Mouse (Mus musculus) large intestine, adult 2 months (tissue): Measurements from ENCODE around the gene Itgb5. TPM values are rescaled to one million over a fixed set of nuclear protein-coding genes. Genes with fewer than 3 reads are reported as not detected.

Source experiments
- DNase-seq: peaks from one replicate; pipeline ENCODE4 v3.0.0-alpha.2; 2012; ENCODE audit warnings: low read depth, low spot score
- WGBS: fragments of 180-500 bp; shearing (Covaris S2); methylation state at CpG from one replicate; pipeline ENCODE4 v1.1.7; 2018; 5-methylcytosine and 5-hydroxymethylcytosine counted together
- polyA plus RNA-seq: library from polyadenylated mRNA; depleted of rRNA; stranded (reverse); fragments of >200 nt; gene quantifications from 2 replicates; pipeline ENCODE4 v1.2.3, GENCODE M21; 2012

Itgb5 gene
- polyA plus RNA-seq, 1 experiment = 53.4 TPM

- WGBS = 78% methylated on average over 4 of the region's 4 CpGs
- DNase-seq = no peak
Measured at GRCm38 (mm10) chr16:33953008-33953407, 123.5 kb downstream of the Itgb5 start.

GRCm38 (mm10) chr16:33954793-33955192 lies 125.3 kb downstream of the Itgb5 start:
- no peak for DNase-seq
- 80% methylated on average over 1 of the region's 1 CpGs for WGBS

- DNase-seq = no peak
- WGBS = 31% methylated on average over 6 of the region's 6 CpGs
Measured at GRCm38 (mm10) chr16:33963509-33963908, 134.0 kb downstream of the Itgb5 start.

- 2% methylated on average over 15 of the region's 15 CpGs for WGBS
- DNase-seq = no peak
Measured at GRCm38 (mm10) chr16:33965878-33966537, 136.5 kb downstream of the Itgb5 start.

- no peak for DNase-seq
- WGBS = under 1% methylated on average over 44 of the region's 44 CpGs
Measured at GRCm38 (mm10) chr16:33966538-33967282, 137.2 kb downstream of the Itgb5 start, which contains the start of gene Umps. TSS of gene Umps (minus strand) at chr16:33967038.

GRCm38 (mm10) chr16:33967283-33967640 lies 137.8 kb downstream of the Itgb5 start:
- no peak for DNase-seq
- WGBS = 13% methylated on average over 2 of the region's 2 CpGs

- no peak for DNase-seq
- WGBS = 60% methylated on average over 2 of the region's 2 CpGs
Measured at GRCm38 (mm10) chr16:33979855-33980254, 150.4 kb downstream of the Itgb5 start.

- 94% methylated on average over 6 of the region's 6 CpGs for WGBS
- DNase-seq = no peak
Measured at GRCm38 (mm10) chr16:33983712-33984111, 154.2 kb downstream of the Itgb5 start.

GRCm38 (mm10) chr16:33985372-33985771 lies 155.9 kb downstream of the Itgb5 start:
- no peak for DNase-seq
- 84% methylated on average over 6 of the region's 6 CpGs for WGBS

GRCm38 (mm10) chr16:33986993-33987392 lies 157.5 kb downstream of the Itgb5 start:
- 98% methylated on average over 7 of the region's 7 CpGs for WGBS
- DNase-seq = no peak

- no peak for DNase-seq
- 44% methylated on average over 17 of the region's 17 CpGs for WGBS
Measured at GRCm38 (mm10) chr16:33988358-33989012, 159.0 kb downstream of the Itgb5 start.

GRCm38 (mm10) chr16:33989106-33989505 lies 159.6 kb downstream of the Itgb5 start:
- WGBS = 18% methylated on average over 1 of the region's 1 CpGs
- no peak for DNase-seq

- WGBS = 23% methylated on average over 4 of the region's 4 CpGs
- no peak for DNase-seq
Measured at GRCm38 (mm10) chr16:33990712-33991111, 161.2 kb downstream of the Itgb5 start.

- no peak for DNase-seq
- WGBS = 95% methylated on average over 6 of the region's 6 CpGs
Measured at GRCm38 (mm10) chr16:33994321-33994720, 164.9 kb downstream of the Itgb5 start.

GRCm38 (mm10) chr16:33995496-33995895 lies 166.0 kb downstream of the Itgb5 start:
- DNase-seq = no peak
- 75% methylated on average over 3 of the region's 3 CpGs for whole genome bisulfite sequencing

- no peak for DNase-seq
- WGBS = 4% methylated on average over 5 of the region's 5 CpGs
Measured at GRCm38 (mm10) chr16:33996030-33996429, 166.6 kb downstream of the Itgb5 start.

GRCm38 (mm10) chr16:33998011-33998410 lies 168.5 kb downstream of the Itgb5 start:
- no peak for DNase-seq
- WGBS = 83% methylated on average over 6 of the region's 6 CpGs
